Mouse (Mus musculus) heart, embryonic 14.5 days (tissue): Measurements from ENCODE around the gene Apba3. TPM values are rescaled to one million over a fixed set of nuclear protein-coding genes. Genes with fewer than 3 reads are reported as not detected.

Experiments used
- ATAC-seq: fragments of 200-750 bp; cut with Nextera tagmentation; 2 replicates; pipeline ENCODE4 v1.8.0; 2017; ENCODE audit warnings: low read depth, moderate TSS enrichment; ENCODE audit not compliant: insufficient number of reproducible peaks, insufficient read depth, low FRiP score
- H3K27ac ChIP-seq, 2 experiments: fragments of 200-500 bp in 1 of 2; fragments of 300-500 bp in 1 of 2; sonication (generic) in 1 of 2; replicated peaks in 1 of 2; 2 replicates each; pipeline ENCODE4 v1.5.1; 2012 to 2014; ENCODE audit warnings: low read depth in 2 of 2, low read length in 2 of 2, control low read depth in 1 of 2, mild to moderate bottlenecking in 1 of 2, mixed read lengths in 1 of 2; ENCODE audit not compliant: control insufficient read depth in 1 of 2, insufficient read depth in 1 of 2
- H3K27me3 ChIP-seq: fragments of 300-500 bp; sonication (generic); 2 replicates; pipeline ENCODE4 v1.6.1; 2014; ENCODE audit warnings: mild to moderate bottlenecking, low read length, control low read depth; ENCODE audit not compliant: control insufficient read depth, insufficient read depth
- H3K36me3 ChIP-seq: fragments of 300-500 bp; sonication (generic); 2 replicates; pipeline ENCODE4 v1.6.1; 2014; ENCODE audit warnings: mild to moderate bottlenecking, control low read depth, low read length, mixed read lengths; ENCODE audit not compliant: control insufficient read depth, insufficient read depth
- H3K4me1 ChIP-seq, 2 experiments: fragments of 200-500 bp in 1 of 2; fragments of 300-500 bp in 1 of 2; sonication (generic) in 1 of 2; 2 replicates each; pipeline ENCODE4 v1.6.1; 2012 to 2014; ENCODE audit warnings: low read length in 2 of 2, control low read depth in 1 of 2, mixed read lengths in 1 of 2; ENCODE audit not compliant: control insufficient read depth in 2 of 2, insufficient read depth in 2 of 2
- H3K4me2 ChIP-seq: fragments of 300-500 bp; sonication (generic); 2 replicates; pipeline ENCODE4 v1.6.1; 2014; ENCODE audit warnings: mild to moderate bottlenecking, low read length
- H3K4me3 ChIP-seq, 2 experiments: fragments of 200-500 bp in 1 of 2; fragments of 300-500 bp in 1 of 2; sonication (generic) in 1 of 2; 2 replicates each; pipeline ENCODE4 v1.5.1; 2012 to 2014; ENCODE audit warnings: low read length in 2 of 2, mild to moderate bottlenecking in 2 of 2, control low read depth in 1 of 2, low read depth in 1 of 2, moderate library complexity in 1 of 2; ENCODE audit not compliant: control insufficient read depth in 1 of 2, insufficient read depth in 1 of 2
- H3K9ac ChIP-seq: fragments of 300-500 bp; sonication (generic); 2 replicates; pipeline ENCODE4 v1.6.1; 2014; ENCODE audit warnings: mild to moderate bottlenecking, low read length
- H3K9me3 ChIP-seq: fragments of 300-500 bp; sonication (generic); 2 replicates; pipeline ENCODE4 v1.6.1; 2016; ENCODE audit warnings: low read length, control low read depth; ENCODE audit not compliant: control insufficient read depth
- WGBS: fragments of 180-500 bp; shearing (Covaris S2); extraction: QIAGEN DNeasy Blood & Tissue Kit; methylation state at CpG from one replicate; pipeline ENCODE4 v1.1.7; 2014; 5-methylcytosine and 5-hydroxymethylcytosine counted together
- polyA plus RNA-seq: library from polyadenylated mRNA; unstranded; fragments of >200 nt; fragmentation: Nextera tagmentation; extraction: Ambion mirVana; gene quantifications from 2 replicates; pipeline ENCODE4 v1.2.1, GENCODE M21; 2014

The Apba3 gene
- polyA plus RNA-seq, 1 experiment from 2014 or later = 38.8 TPM

DNA sequence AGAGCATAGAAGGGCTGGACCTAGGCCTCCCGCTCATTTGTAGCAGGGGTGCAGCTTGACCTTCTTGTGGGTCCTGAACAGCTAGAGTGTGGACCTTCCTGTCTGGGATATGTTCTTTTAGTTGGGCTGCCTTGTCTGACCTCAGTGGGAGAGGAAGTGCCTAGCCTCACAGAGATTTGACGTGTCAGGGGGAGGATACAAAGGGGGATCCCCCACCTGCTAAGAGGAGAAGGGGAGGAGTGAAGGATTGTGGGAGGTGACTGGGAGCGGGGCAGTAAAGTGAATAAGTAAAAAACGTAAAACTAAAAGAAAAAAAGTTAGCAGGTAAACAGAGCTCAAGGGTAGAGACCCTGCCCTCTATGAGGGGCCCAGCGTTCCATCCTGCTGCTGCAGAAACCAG lies 42.8 kb downstream of the Apba3 start:
- Histone ChIP-seq H3K4me2 (no peak overlapping the region), H3K27ac (no peak overlapping the region), H3K9me3 (no peaks in the 10 kb centered on the region), H3K9ac (no peak overlapping the region), H3K27me3 (no peaks in the 10 kb centered on the region), H3K4me1 (peaks cover 0 to 5% of the 10 kb centered on the region in 2 experiments; a peak in 1 of 4 replicates), H3K36me3 (peaks cover 91% of the 10 kb centered on the region), H3K4me3 (no peak overlapping the region)
- ATAC-seq = no peak
- 89% methylated on average over 5 of the region's 5 CpGs for WGBS

DNA sequence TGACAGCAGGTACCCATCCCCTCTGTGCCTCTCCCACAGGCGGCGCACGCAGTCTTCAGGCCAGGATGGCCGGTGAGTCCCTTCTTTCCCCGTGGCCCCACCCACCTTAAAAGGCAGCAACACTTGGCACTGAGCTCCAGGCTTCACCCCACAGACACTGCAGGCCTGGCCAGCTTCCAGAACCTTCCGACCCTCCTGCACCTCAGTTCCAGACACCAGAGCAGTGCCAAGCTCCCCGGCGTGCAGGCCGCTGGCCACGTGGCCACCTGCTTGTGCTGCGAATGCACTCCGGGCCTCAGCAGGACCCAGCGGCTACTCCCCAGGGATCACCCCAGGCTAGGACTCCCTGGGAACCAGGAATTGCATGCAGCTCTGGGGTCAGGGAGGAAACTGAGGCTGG lies 46.8 kb downstream of the Apba3 start:
- Histone ChIP-seq H3K9ac (no peak overlapping the region), H3K4me3 (no peak overlapping the region), H3K4me1 (peaks cover 11 to 13% of the 10 kb centered on the region in 2 experiments; a peak in 3 of 4 replicates), H3K4me2 (no peak overlapping the region), H3K9me3 (no peaks in the 10 kb centered on the region), H3K27me3 (no peaks in the 10 kb centered on the region), H3K36me3 (peaks cover 86% of the 10 kb centered on the region), H3K27ac (no peak overlapping the region)
- ATAC-seq = no peak
- 93% methylated on average over 13 of the region's 13 CpGs for WGBS

DNA sequence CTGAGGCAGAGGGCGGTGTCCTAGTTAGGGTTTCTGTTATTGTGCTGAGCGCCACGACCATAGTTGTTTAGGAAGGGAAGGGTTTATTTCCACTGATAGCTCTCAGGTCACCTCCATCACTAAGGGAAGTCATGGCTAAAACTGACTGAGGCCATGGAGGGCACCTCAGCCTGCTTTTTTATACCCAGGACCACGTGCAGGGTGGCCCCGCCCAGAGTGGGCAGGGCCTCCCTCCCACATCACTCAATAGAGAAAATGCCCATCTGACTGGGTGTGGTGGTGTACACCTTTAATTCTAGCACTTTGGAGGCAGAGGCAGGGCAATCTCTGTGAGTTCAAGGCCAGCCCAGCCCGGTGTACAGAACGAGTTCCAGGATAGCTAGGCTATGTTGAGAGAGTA lies 47.4 kb downstream of the Apba3 start:
- Histone ChIP-seq H3K27ac (no peak overlapping the region), H3K4me3 (no peak overlapping the region), H3K9ac (no peak overlapping the region), H3K9me3 (no peaks in the 10 kb centered on the region), H3K36me3 (peaks cover 81% of the 10 kb centered on the region), H3K27me3 (no peaks in the 10 kb centered on the region), H3K4me2 (no peak overlapping the region), H3K4me1 (peaks cover 17 to 19% of the 10 kb centered on the region in 2 experiments)
- WGBS = 79% methylated on average over 7 of the region's 7 CpGs
- no peak for ATAC-seq

DNA sequence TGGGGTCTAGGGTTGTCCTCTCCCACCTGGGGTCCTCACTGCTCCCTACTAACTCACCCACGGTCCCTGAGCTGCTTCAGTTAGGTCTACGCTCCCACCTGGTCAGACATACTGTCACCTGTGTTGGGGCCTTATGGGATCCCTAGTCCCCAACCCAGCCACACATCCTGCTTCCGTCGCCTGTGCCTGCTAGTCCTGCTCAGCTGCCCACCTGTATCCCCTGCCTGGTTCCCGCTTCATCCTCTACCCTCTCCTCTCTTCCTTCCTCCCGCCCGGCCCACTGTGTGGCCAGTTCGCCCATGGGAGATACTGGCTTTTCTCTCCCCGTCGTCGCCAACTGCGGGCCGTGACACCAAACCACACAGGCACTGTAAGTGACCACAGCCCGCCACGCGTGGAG lies 48.8 kb downstream of the Apba3 start:
- WGBS = 87% methylated on average over 16 of the region's 16 CpGs
- Histone ChIP-seq H3K36me3 (peaks cover 68% of the 10 kb centered on the region), H3K4me2 (no peak overlapping the region), H3K9me3 (no peaks in the 10 kb centered on the region), H3K4me3 (no peak overlapping the region), H3K27me3 (no peaks in the 10 kb centered on the region), H3K4me1 (peaks cover 24 to 27% of the 10 kb centered on the region in 2 experiments), H3K9ac (no peak overlapping the region), H3K27ac (no peak overlapping the region)
- no peak for ATAC-seq

DNA sequence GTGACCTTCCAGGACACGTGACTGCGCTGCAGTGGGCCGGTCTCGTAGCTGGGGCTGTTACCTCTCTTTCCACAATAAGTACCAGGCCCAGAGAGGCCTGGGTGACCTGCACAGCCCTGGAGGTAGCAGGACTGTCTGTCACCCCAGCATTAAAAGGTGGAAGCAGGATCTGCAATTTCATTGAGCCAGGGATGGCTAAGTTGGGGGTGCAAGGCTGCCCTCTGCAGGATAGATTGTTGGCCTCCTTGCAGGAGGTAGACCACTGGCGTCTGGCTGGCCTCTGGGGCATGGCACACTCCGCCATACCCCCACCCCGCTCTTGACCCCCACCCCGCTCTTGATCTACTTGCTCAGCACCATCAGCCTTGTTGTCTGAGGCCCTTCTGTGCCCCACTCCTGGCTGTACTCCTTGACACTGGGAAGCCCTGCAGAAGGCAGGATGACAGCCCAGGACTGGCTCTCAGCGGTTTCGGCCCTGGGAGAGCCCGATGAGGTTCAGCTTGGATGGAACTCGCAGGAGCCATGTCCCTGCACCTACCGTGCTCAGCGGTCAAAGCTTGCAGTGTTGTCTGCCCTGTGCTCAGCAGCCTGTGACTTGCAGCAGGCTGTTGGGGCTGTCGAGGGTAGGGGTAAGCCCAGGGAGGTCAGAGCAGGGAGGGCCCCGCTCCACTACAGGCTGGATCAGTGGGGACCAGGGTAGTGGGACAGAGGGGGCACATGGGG lies 49.7 kb downstream of the Apba3 start:
- Histone ChIP-seq H3K27ac (no peak overlapping the region), H3K27me3 (no peaks in the 10 kb centered on the region), H3K4me3 (peak overlapping the region in 1 of 2 experiments; percentile 22; a peak in 1 of 4 replicates), H3K9me3 (no peaks in the 10 kb centered on the region), H3K4me1 (peaks cover 24 to 27% of the 10 kb centered on the region in 2 experiments), H3K36me3 (peaks cover 58% of the 10 kb centered on the region), H3K9ac (peak overlapping the region; percentile 65), H3K4me2 (peak overlapping the region; percentile 57)
- no peak for ATAC-seq
- 43% methylated on average over 16 of the region's 16 CpGs for WGBS

DNA sequence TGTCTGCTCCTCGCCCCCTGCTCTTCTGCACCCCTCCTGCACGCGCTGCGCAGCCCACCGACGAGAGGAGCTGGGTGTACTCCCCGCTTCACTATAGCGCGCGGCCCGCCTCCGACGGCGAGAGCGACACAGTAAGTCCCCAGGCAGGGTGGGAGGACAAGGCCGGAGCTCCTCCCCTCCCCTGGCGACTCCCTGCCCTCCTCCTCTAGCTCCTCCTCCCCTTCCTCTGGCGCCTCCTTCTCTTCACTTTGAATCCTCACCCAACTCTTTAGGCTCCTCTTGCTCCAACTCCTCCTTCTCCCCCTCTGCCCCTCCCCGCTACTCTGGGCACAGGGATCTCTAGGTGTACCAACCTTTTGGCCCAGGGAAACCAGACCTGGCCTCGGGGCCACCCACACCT lies 50.5 kb downstream of the Apba3 start:
- Histone ChIP-seq H3K27ac (no peak overlapping the region), H3K9ac (peak overlapping the region; percentile 65), H3K9me3 (no peaks in the 10 kb centered on the region), H3K36me3 (peaks cover 52% of the 10 kb centered on the region), H3K4me2 (peak overlapping the region; percentile 57), H3K4me3 (peak overlapping the region; percentile 16 to 22; a peak in 2 of 4 replicates), H3K4me1 (peaks cover 24 to 34% of the 10 kb centered on the region in 2 experiments), H3K27me3 (no peaks in the 10 kb centered on the region)
- no peak for ATAC-seq
- whole genome bisulfite sequencing = 17% methylated on average over 20 of the region's 20 CpGs

DNA sequence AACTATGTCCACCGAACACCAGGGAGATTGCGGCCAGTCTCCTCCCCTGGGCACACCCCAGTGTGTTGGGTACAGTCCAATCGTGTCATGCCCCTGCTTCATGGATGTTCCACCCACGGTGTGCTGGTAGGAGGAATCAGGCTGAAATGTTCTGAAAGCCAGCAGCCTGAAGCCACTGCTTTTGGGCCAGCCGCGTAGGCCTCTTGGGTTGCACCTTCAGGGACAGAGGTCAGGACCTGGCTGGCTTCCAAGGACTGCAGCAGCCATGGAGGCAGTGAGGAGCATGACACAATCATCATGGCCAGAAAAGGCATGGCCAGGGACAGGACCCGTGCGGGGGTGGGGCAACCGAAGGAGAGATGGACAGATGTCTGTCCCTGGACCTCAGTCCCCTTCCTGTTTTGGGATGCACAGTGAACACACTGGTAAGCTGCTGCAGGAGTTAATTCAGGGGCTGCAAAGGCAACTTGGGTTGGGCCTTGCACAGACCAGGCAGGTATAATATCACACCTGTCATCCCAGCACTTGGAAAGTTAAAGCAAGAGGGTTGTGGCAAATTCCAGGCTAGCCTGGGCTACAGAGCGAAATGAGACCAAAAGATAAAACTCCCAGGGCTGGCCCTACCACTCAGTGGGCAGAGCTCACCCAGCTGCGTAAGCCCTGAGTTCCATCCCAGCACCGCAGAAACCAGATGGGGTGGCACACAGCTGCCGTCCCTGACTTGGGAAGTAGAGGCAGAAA lies 52.0 kb downstream of the Apba3 start:
- WGBS = 84% methylated on average over 13 of the region's 13 CpGs
- H3K4me2 ChIP-seq = peak overlapping the region; percentile 82; the same call in 1 of the 2 replicates
- peak overlapping the region; percentile 71 for H3K9ac ChIP-seq

More for the DNA sequence above, 52.0 kb downstream of the Apba3 start:
- Histone ChIP-seq H3K4me3 (no peak overlapping the region; a peak in 1 of 4 replicates), H3K27ac (peak overlapping the region in 1 of 2 experiments; percentile 89; a peak in 1 of 4 replicates), H3K36me3 (peaks cover 52% of the 10 kb centered on the region), H3K27me3 (no peaks in the 10 kb centered on the region), H3K4me1 (peaks cover 24 to 34% of the 10 kb centered on the region in 2 experiments), H3K9me3 (no peaks in the 10 kb centered on the region)
- ATAC-seq = no peak
